In genomic region chr12:69881198-69881905, GRCm38 (mm10) we compare ENCODE assay signal across 14 mouse cellular contexts. TPM values are rescaled to one million over a fixed set of nuclear protein-coding genes. Genes with fewer than 3 reads are reported as not detected.
DNase-seq lines count a peak whose midpoint lies in the region; ATAC-seq lines count a peak whose summit lies in the region.
"Had no signal": no experiment of that assay in that cellular context is flagged by ENCODE, and none has a peak within 500 bp of the region (broad histone marks: within the 10 kb centered on the region; RNA-seq: fewer than 3 reads in every experiment).

No protein-coding gene starts in this region.

- 50% methylated on average over 10 of the region's 10 CpGs for WGBS in lung, embryonic 15.5 days

- peaks cover 32% of the 10 kb centered on the region for H3K4me1 ChIP-seq in lung, embryonic 15.5 days

- H3K36me3 ChIP-seq in lung, embryonic 15.5 days = no peaks in the 10 kb centered on the region
- H3K36me3 ChIP-seq: midbrain, embryonic 12.5 days; neural tube, embryonic 12.5 days had no signal

- no peak overlapping the region for H3K27ac ChIP-seq in lung, embryonic 15.5 days
- H3K27ac ChIP-seq: midbrain, embryonic 12.5 days; neural tube, embryonic 12.5 days had no signal

- ATAC-seq in lung, embryonic 15.5 days (ENCODE audit: borderline replicate concordance, extremely low read depth, low FRiP score, low TSS enrichment) = 0 out of 2 replicates have a peak, but pooled peaks have one; percentile 23

- DNase-seq in heart, adult 11 months = peak; percentile 83
- no peak for DNase-seq in heart, postnatal 14 days
- DNase-seq in lung, postnatal 4 days = no peak
- DNase-seq in embryo, embryonic 10.5 days (ENCODE audit: low spot score) = peak; percentile 21
- DNase-seq in retina, postnatal 1 day = peak; percentile 44
- no peak for DNase-seq in lung, adult 18-20 months
- DNase-seq in layer of hippocampus, adult 11-12 months (ENCODE audit: low spot score) = no peak
- DNase-seq: B cell, adult 2 months; cerebellum, adult 18-20 months; kidney, adult 8-10 months; lung, embryonic 14.5 days had no signal

- intact Hi-C loops in heart, postnatal 14 days (cut with DNase I) = no loop called here

- H3K9ac ChIP-seq in lung, embryonic 15.5 days = no peak overlapping the region
- H3K9ac ChIP-seq: lung, embryonic 14.5 days; midbrain, embryonic 12.5 days; neural tube, embryonic 12.5 days had no signal

- H3K4me2 ChIP-seq in lung, embryonic 15.5 days = no peak overlapping the region
- H3K4me2 ChIP-seq: lung, embryonic 14.5 days; midbrain, embryonic 12.5 days; neural tube, embryonic 12.5 days had no signal

- no peaks in the 10 kb centered on the region for H3K9me3 ChIP-seq in lung, embryonic 15.5 days
- H3K9me3 ChIP-seq: midbrain, embryonic 12.5 days; neural tube, embryonic 12.5 days had no signal

- H3K27me3 ChIP-seq in lung, embryonic 15.5 days = no peaks in the 10 kb centered on the region
- H3K27me3 ChIP-seq: midbrain, embryonic 12.5 days; neural tube, embryonic 12.5 days had no signal

- H3K4me3 ChIP-seq in lung, embryonic 15.5 days = no peak overlapping the region
- H3K4me3 ChIP-seq: midbrain, embryonic 12.5 days; neural tube, embryonic 12.5 days had no signal

RNA-seq across cellular contexts. Expression of gene Atl1, which starts 11.1 kb away (rescaled TPM):
- total RNA-seq in heart, postnatal 14 days (2021) = 1 to 10 TPM; 4.0 to 6.1 TPM
- 3.0 and 3.3 TPM in 2 replicates for polyA plus RNA-seq in lung, embryonic 15.5 days (2015; fragmentation: Nextera tagmentation; extraction: Ambion mirVana)

RNA-seq across cellular contexts. Expression of gene Map4k5, which starts 11.6 kb away (rescaled TPM):
- total RNA-seq in heart, postnatal 14 days (2021) = 10 to 100 TPM; 28.7 to 30.1 TPM
- polyA plus RNA-seq in lung, embryonic 15.5 days (2015; fragmentation: Nextera tagmentation; extraction: Ambion mirVana) = 34.2 and 35.6 TPM in 2 replicates

Comparison
In these comparisons a context has a peak if more than half of its experiments do, and no peak if none do; other contexts are left out.
1. DNase-seq: peak in heart, adult 11 months (single experiment), embryo, embryonic 10.5 days (single experiment) and retina, postnatal 1 day (single experiment); none in heart, postnatal 14 days (0 of 2), lung, postnatal 4 days (0 of 2), lung, adult 18-20 months (0 of 2) and layer of hippocampus, adult 11-12 months (single experiment).